Mouse (Mus musculus) hindbrain, embryonic 15.5 days (tissue): ENCODE measurements around the gene Fbxl19. TPM values are rescaled to one million over a fixed set of nuclear protein-coding genes. Genes with fewer than 3 reads are reported as not detected.

Experiments used
- ATAC-seq: fragments of 200-750 bp; cut with Nextera tagmentation; 2 replicates; pipeline ENCODE4 v1.8.0; 2017; ENCODE audit warnings: low read depth, moderate number of reproducible peaks, moderate TSS enrichment; ENCODE audit not compliant: low FRiP score
- H3K27ac ChIP-seq: fragments of 300-500 bp; sonication (generic); replicated peaks from 2 replicates; pipeline ENCODE4 v1.5.1; 2015; ENCODE audit warnings: mild to moderate bottlenecking, inconsistent platforms
- H3K27me3 ChIP-seq: fragments of 300-500 bp; sonication (generic); 2 replicates; pipeline ENCODE4 v1.6.1; 2015; ENCODE audit warnings: control low read depth, inconsistent platforms
- H3K36me3 ChIP-seq: fragments of 300-500 bp; sonication (generic); 2 replicates; pipeline ENCODE4 v1.6.1; 2015; ENCODE audit warnings: control low read depth, inconsistent platforms
- H3K4me1 ChIP-seq: fragments of 300-500 bp; sonication (generic); replicated peaks from 2 replicates; pipeline ENCODE4 v1.6.1; 2015; ENCODE audit warnings: control low read depth, inconsistent platforms
- H3K4me2 ChIP-seq: fragments of 300-500 bp; sonication (generic); 2 replicates; pipeline ENCODE4 v1.6.1; 2015; ENCODE audit warnings: moderate library complexity, mild to moderate bottlenecking, inconsistent platforms
- H3K4me3 ChIP-seq: fragments of 300-500 bp; sonication (generic); 2 replicates; pipeline ENCODE4 v1.5.1; 2015; ENCODE audit warnings: mild to moderate bottlenecking, inconsistent platforms
- H3K9ac ChIP-seq: fragments of 300-500 bp; sonication (generic); 2 replicates; pipeline ENCODE4 v1.6.1; 2015; ENCODE audit warnings: inconsistent platforms
- H3K9me3 ChIP-seq: fragments of 300-500 bp; sonication (generic); 2 replicates; pipeline ENCODE4 v1.6.1; 2016; ENCODE audit warnings: control low read depth, inconsistent platforms
- WGBS: fragments of 180-500 bp; shearing (Covaris S2); methylation state at CpG from one replicate; pipeline ENCODE4 v1.1.7; 2015; 5-methylcytosine and 5-hydroxymethylcytosine counted together
- polyA plus RNA-seq: library from polyadenylated mRNA; unstranded; fragments of >200 nt; fragmentation: Nextera tagmentation; extraction: Ambion mirVana; gene quantifications from 2 replicates; pipeline ENCODE4 v1.2.1, GENCODE M21; 2015

Gene Fbxl19
- polyA plus RNA-seq, 1 experiment from 2014 or later: 10.0 TPM

DNA sequence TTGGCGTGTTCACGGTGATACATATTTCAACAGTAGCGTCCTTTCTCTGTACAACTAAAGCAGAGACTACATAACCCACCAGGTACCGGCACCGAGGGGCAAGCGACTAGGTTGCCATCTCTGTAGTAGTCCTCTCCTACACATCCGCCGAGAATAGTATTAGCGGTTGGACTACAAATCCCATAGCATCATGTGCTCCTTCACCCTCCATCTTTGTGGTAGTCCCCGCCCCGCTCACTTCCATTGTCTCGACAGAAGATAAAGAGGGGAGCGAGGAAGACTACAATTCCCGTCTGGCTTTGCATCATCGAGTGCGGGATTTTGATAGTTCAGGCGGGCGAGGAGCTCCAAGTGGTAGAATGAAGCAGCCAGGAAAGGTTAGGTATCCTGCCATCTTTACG is 908 bp downstream of the Fbxl19 start:
- Histone ChIP-seq H3K27me3 (no peaks in the 10 kb centered on the region), H3K9ac (peak overlapping the region; percentile 53), H3K4me1 (peaks cover 21% of the 10 kb centered on the region), H3K9me3 (no peaks in the 10 kb centered on the region), H3K4me2 (peak overlapping the region; percentile 87), H3K4me3 (peak overlapping the region; percentile 86), H3K36me3 (peaks cover 17% of the 10 kb centered on the region), H3K27ac (peak overlapping the region; percentile 89)
- WGBS: under 1% methylated on average over 19 of the region's 19 CpGs
- peak; percentile 89 for ATAC-seq

DNA sequence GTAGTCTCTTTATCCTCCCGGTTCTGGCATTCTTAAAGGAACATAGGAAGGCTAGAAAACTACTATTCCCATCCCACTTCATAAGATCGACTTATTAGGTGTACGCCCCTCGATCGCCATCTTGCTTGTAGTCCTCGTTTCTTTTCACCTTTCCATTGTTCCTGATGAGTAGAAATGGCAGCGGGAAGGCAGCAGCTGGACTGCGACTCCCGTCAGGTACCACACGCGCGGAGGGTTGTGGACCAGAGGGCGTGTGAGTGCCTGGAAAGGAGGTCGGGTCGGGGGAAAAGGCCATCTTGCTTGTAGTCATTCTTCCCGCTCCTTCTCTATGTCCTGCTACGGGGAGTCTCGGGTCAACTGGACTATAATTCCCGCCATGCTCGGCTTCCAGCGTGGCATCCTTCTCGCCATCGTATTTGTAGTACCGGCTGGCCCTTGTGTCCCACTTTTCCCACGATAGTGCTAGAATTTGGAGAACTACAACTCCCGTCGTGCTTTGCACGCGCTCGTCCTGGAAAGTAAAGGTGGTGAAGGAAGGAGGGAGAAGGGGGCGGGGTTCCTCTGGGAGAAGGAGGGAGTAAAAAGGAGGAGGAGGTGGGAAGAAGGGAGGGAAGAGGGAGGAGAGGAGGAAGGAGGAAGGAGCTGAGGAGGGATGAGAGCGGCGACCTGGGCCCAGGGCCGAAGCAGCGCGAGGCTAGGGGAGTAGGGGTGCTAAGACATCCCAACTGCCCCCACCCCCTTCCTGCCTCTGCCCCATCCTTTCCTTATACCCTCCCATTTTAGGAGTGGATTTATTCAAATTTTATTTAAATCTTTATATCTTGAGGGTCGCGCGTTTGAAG is 1.5 kb downstream of the Fbxl19 start:
- H3K9me3 ChIP-seq: no peaks in the 10 kb centered on the region
- ATAC-seq: peak; percentile 93

DNA sequence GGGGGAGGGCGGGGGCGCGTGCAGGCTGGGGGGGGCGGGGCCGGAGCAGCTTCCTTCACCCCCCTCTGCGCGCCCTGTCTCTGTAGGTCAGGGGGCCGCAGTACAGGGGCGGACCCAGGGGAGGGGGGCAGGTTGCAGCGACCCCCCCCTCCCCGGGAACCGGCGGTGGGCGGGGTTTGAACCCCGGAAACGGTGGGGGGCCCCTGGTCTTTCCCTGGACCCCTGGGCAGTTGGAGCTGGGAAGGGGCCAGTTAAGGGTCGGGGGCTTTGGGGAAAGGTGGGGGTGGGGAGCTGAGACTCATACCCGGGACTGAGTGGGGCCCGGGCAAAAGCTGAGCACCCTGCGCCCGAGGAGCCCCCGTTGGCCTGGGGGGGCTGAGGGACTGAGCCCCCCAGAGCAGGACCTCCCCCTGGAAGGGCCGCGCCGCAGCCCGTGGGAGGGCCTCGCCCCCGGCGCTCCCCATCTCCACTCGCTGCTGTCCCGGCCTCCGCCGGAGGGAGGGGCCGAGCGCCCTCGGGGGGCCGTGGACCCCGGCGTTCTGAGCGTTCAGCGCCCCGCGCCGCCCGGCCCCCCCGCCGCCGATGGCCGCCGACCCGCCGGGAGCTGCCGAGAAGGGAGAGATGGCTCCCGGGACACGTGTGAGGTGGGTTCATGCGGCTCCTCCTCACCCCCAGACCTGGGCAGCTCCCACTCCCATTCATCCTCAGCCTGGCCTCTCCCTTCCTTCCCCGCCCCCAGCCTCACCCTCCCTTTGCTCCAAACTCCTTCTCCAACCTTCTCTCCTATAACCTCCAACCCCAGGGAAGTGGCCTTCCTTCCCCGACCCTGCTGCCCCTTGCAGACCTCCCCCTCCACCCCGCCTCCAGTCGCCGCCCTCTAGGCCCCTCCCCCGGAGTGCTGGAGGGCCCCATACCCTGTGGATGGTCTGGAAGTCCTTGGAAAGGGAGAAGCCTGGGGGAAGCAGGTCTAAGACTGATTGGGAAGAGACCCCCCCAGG is 2.5 kb downstream of the Fbxl19 start:
- H3K27me3 ChIP-seq: no peaks in the 10 kb centered on the region
- H3K27ac ChIP-seq: peak overlapping the region; percentile 89
- H3K9me3 ChIP-seq: no peaks in the 10 kb centered on the region
- H3K4me1 ChIP-seq: peaks cover 21% of the 10 kb centered on the region
- H3K4me3 ChIP-seq: peak overlapping the region; percentile 86
- H3K9ac ChIP-seq: peak overlapping the region; percentile 96
- no peak for ATAC-seq
- peak overlapping the region; percentile 87 for H3K4me2 ChIP-seq
- peaks cover 33% of the 10 kb centered on the region for H3K36me3 ChIP-seq
- under 1% methylated on average over 31 of the region's 62 CpGs for WGBS

More for the DNA sequence above, 1.5 kb downstream of the Fbxl19 start:
- H3K36me3 ChIP-seq: peaks cover 24% of the 10 kb centered on the region
- H3K9ac ChIP-seq: peak overlapping the region; percentile 96
- H3K4me3 ChIP-seq: peak overlapping the region; percentile 86
- H3K4me1 ChIP-seq: peaks cover 21% of the 10 kb centered on the region
- H3K27me3 ChIP-seq: no peaks in the 10 kb centered on the region
- peak overlapping the region; percentile 89 for H3K27ac ChIP-seq
- WGBS: under 1% methylated on average over 38 of the region's 39 CpGs
- H3K4me2 ChIP-seq: peak overlapping the region; percentile 87

DNA sequence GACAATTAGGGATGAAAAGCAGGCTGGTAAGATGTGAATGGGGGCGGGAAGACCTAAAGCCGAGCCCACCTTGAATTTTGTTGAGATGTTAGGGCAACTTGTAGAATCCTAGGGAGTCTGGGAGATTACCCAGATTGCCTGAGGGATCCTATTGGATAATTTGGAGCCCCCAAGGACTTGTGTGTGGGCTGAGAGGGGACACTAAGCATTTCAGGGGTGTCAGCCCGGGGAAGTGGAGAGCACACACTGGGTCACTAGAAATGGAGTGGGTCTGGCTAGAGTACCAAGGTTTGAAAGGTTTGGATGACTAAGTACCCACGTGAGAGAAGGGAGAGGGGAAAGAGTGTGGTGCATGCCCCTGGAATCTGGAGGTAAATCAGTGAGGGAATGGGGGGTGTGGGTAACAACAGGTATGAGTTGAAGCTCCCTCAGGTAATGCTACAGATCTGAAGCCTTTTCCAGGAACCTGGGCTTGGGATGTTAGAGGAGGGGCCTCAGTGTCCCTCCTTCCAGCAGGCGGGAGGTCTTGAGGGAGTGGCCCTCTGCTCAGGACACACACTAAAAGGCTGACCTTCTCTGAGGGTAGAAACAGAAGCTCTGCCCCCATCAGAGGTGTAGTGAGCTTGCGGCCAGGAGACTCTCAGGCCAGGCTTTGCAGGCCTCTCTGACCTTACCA is 3.4 kb downstream of the Fbxl19 start:
- no peak for ATAC-seq
- Histone ChIP-seq H3K9me3 (no peaks in the 10 kb centered on the region), H3K4me3 (peak overlapping the region; percentile 86), H3K27me3 (no peaks in the 10 kb centered on the region), H3K36me3 (peaks cover 42% of the 10 kb centered on the region), H3K27ac (peak overlapping the region; percentile 89), H3K9ac (peak overlapping the region; percentile 96), H3K4me1 (peaks cover 21% of the 10 kb centered on the region), H3K4me2 (peak overlapping the region; percentile 87)
- 33% methylated on average over 6 of the region's 6 CpGs for WGBS

DNA sequence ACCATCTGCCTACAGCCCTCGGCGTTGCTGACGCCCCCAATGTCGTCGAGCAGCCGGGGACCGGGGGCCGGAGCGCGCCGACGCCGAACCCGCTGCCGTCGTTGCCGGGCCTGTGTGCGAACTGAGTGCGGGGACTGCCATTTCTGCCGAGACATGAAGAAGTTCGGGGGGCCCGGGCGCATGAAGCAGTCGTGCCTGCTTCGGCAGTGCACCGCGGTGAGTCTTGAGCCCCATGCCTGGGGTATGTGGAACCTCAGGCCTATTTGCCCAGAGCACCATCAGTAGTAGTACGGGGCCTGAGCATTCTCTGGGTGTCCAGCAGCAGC is 3.9 kb downstream of the Fbxl19 start:
- no peaks in the 10 kb centered on the region for H3K9me3 ChIP-seq
- ATAC-seq: no peak
- 96% methylated on average over 28 of the region's 28 CpGs for whole genome bisulfite sequencing
- H3K27ac ChIP-seq: no peak overlapping the region
- no peaks in the 10 kb centered on the region for H3K27me3 ChIP-seq
- peak overlapping the region; percentile 87; the same call in 1 of the 2 replicates for H3K4me2 ChIP-seq
- peaks cover 46% of the 10 kb centered on the region for H3K36me3 ChIP-seq
- H3K4me3 ChIP-seq: peak overlapping the region; percentile 86
- no peak overlapping the region for H3K9ac ChIP-seq
- peaks cover 25% of the 10 kb centered on the region for H3K4me1 ChIP-seq

DNA sequence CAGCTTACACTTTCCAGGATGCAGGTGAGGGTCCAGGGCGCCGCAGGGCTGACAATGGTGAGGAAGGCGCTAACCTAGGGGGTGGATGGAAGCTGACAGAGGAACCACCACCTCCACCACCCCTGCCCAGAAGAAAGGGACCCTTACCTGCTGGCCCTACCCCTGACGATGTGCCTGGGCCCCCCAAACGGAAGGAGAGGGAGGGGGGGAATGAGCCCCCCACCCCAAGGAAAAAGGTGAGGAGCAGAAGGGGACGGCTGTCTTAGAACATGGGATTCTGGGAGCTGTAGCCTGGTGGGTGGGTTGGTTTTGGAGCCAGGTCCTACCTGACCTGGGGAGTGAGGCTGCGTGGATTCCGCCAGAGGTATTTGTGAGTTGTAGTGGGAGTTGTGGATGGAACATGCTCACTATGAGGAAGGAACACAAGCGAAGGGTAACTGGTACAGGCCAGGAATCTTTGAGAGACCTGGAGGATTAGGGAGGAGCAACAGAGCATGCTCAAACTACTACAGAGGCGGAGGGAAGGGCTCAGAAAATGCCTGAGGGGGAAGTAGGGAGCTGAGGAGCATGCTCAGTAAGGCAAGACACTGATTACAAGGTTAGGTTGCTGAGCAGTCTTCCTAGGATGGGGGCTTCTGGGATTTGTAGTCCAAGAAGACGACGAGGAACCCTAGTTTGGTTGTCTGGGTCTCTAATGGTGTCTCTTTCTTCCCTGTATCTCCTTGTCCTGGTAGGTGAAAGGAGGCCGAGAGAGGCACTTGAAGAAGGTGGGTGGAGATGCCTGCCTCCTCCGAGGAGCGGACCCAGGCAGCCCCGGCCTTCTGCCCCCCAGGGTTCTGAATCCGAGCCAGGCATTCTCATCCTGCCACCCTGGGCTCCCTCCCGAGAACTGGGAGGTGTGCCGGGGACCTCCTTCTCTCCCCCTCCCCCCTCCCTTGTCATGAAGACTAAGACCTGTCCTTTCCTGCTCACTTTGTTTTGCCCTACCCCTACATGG is 6.1 kb downstream of the Fbxl19 start:
- Histone ChIP-seq H3K4me3 (no peak overlapping the region), H3K9me3 (no peaks in the 10 kb centered on the region), H3K4me2 (no peak overlapping the region), H3K4me1 (peaks cover 28% of the 10 kb centered on the region), H3K27me3 (no peaks in the 10 kb centered on the region), H3K9ac (no peak overlapping the region), H3K27ac (no peak overlapping the region), H3K36me3 (peaks cover 67% of the 10 kb centered on the region)
- 90% methylated on average over 19 of the region's 19 CpGs for WGBS
- no peak for ATAC-seq

DNA sequence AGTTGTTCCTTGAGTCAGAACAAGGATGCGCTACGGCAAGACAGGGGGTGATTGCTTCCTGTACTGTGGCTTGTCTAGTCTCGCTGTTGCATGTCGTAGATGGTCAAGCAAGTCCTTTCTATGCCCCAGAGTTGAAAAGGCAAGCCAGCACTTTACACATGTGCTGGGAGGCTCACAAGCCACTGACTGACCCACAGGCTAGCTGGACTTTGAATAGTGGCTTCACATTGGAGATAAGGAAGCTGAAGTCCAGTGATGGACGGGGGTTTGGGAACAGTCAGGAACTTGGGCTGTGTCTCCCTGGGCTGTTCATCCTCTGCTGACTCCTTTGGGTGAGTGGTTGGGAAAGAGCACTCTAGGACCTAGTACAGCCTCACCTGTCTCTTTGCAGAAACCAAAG is 7.3 kb downstream of the Fbxl19 start:
- Histone ChIP-seq H3K4me1 (peaks cover 39% of the 10 kb centered on the region), H3K4me2 (no peak overlapping the region), H3K36me3 (peaks cover 70% of the 10 kb centered on the region), H3K27me3 (no peaks in the 10 kb centered on the region), H3K9ac (no peak overlapping the region), H3K9me3 (no peaks in the 10 kb centered on the region), H3K4me3 (no peak overlapping the region), H3K27ac (no peak overlapping the region)
- no peak for ATAC-seq
- 96% methylated on average over 5 of the region's 5 CpGs for WGBS

DNA sequence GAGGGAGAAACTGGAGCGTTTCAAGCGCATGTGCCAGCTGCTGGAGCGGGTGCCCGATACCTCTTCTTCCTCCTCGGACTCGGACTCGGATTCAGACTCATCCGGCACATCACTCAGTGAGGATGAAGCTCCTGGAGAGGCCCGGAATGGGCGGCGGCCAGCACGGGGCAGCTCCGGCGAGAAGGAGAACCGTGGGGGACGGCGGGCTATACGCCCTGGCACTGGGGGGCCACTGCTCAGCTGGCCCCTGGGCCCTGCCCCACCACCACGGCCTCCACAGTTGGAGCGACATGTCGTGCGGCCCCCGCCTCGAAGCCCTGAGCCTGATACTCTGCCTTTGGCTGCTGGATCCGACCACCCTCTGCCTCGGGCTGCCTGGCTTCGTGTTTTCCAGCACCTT is 7.7 kb downstream of the Fbxl19 start:
- H3K9ac ChIP-seq: no peak overlapping the region
- peaks cover 75% of the 10 kb centered on the region for H3K36me3 ChIP-seq
- H3K27me3 ChIP-seq: no peaks in the 10 kb centered on the region
- WGBS: 95% methylated on average over 27 of the region's 27 CpGs
- no peak for ATAC-seq
- H3K27ac ChIP-seq: no peak overlapping the region
- H3K4me2 ChIP-seq: no peak overlapping the region
- H3K4me1 ChIP-seq: peaks cover 42% of the 10 kb centered on the region
- no peak overlapping the region for H3K4me3 ChIP-seq
- no peaks in the 10 kb centered on the region for H3K9me3 ChIP-seq

DNA sequence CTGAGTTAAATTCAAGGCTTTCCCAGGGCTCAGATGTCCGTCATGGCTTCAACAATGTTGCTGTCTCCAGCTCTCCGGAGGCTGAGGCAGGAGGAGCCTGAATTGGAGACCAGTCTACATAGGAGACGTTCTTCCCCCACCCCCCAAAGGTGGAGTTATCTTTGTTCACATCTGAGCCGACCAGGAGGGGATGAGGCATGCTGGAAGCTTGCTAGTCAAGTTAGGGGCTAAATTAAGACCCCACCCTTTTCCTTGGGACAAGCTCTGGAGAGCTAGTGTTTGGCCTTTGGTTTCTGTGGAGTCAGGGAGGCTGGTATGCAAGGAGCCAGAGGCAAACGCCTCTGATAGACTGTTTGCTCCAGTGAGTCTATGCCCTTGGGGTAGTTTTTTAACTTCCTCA is 8.8 kb downstream of the Fbxl19 start:
- peaks cover 31% of the 10 kb centered on the region for H3K4me1 ChIP-seq
- no peaks in the 10 kb centered on the region for H3K27me3 ChIP-seq
- no peak overlapping the region for H3K9ac ChIP-seq
- ATAC-seq: no peak
- H3K27ac ChIP-seq: no peak overlapping the region
- H3K4me2 ChIP-seq: no peak overlapping the region
- H3K4me3 ChIP-seq: no peak overlapping the region
- peaks cover 84% of the 10 kb centered on the region for H3K36me3 ChIP-seq
- WGBS: 86% methylated on average over 5 of the region's 5 CpGs
- no peaks in the 10 kb centered on the region for H3K9me3 ChIP-seq

DNA sequence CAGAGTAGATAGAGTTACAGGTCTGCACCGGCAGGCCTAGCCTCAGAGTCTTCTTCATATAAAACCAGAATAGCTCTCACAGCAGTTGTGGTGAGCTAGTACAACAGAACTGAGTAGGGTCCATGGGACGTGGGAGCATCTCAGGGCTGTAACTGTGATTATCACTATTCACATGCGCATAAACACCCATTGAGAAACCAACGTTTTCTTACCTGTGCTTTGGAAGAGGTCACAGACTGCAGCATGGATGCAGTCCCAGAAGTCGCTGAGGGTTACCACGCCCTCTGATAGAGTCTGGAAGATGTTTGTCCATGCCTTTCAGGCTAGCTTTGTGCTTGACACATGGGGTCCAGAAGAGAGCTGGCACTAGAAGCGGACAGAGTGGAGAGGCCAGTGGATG is 9.4 kb downstream of the Fbxl19 start:
- no peak overlapping the region for H3K9ac ChIP-seq
- H3K27me3 ChIP-seq: no peaks in the 10 kb centered on the region
- H3K27ac ChIP-seq: no peak overlapping the region
- H3K4me2 ChIP-seq: no peak overlapping the region
- no peaks in the 10 kb centered on the region for H3K9me3 ChIP-seq
- ATAC-seq: no peak
- H3K36me3 ChIP-seq: peaks cover 81% of the 10 kb centered on the region
- H3K4me1 ChIP-seq: peaks cover 28% of the 10 kb centered on the region
- WGBS: 92% methylated on average over 7 of the region's 7 CpGs
- H3K4me3 ChIP-seq: no peak overlapping the region

DNA sequence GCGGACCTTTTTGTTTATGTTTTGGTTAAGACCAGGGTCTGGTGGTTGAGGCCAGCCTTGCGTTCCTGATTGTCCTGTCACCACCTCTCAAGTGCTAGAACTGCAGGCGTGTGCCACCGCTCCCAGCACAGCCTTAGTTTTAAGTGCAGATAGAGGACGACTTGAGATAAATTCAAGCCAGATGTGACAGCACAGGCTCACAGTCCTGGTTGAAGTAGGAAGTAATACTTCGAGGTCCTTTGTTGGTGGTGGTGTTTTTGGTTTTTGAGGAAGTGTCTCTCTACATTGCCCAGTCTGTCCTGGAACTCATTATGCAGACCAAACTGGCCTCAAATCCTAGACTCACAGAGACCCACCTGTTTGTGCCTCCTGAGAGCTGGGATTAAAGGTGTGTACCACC is 15.4 kb downstream of the Fbxl19 start:
- no peak overlapping the region for H3K9ac ChIP-seq

More for the DNA sequence above, 15.4 kb downstream of the Fbxl19 start:
- Histone ChIP-seq H3K4me3 (no peak overlapping the region), H3K9me3 (no peaks in the 10 kb centered on the region), H3K27me3 (no peaks in the 10 kb centered on the region), H3K36me3 (peaks cover 65% of the 10 kb centered on the region), H3K27ac (no peak overlapping the region), H3K4me2 (no peak overlapping the region), H3K4me1 (peaks cover 14% of the 10 kb centered on the region; the same call in 1 of the 2 replicates)
- 83% methylated on average over 6 of the region's 6 CpGs for WGBS
- no peak for ATAC-seq
